Mouse (Mus musculus): ENCODE measurements around the gene Yipf3. TPM values are rescaled to one million over a fixed set of nuclear protein-coding genes. Genes with fewer than 3 reads are reported as not detected.

Gene Yipf3
- polyA plus RNA-seq (2015; fragmentation: Nextera tagmentation; extraction: Ambion mirVana), result 39.8 and 41.8 TPM in 2 replicates

DNA sequence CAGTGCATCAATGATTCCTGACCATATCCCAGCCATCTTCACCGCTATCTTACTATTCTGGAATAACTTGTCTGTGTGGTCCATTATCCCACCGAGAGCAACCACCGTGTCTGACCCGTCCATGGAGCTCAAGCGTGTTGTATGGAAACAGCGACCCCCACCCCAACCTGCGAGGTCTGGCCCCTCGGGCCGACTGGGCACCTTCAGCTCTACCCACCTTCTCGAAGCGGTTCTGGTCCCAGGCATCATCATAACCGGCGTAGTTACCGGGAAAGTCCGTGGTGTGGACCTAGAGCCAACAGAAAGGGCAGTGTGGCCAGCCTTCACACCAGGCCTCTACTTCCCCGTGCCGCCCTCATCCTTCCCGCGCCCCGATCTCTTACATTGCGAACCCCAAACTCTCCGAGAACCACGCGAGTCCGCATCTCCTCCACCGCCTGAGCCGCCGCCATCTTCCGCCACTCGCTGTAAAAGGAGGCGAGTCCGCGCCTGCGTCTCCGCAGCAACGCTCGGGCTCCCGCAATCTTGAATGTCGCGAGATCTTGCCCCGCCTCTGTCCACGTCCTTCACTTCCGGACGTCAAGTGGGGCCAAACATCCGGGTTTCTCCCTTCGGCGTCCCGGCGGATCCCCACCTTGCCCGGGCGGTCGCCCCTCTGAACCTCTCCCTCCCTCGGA lies at the start of gene Yipf3, which contains the start of gene Polr1c:
TSS of gene Yipf3 (plus strand) at position 569 of the 677 bp plus-strand sequence.
TSS of gene Polr1c (minus strand) at position 543 of the 677 bp plus-strand sequence.
- DNase-seq (peak; percentile 91), ATAC-seq (ENCODE audit: low read depth) (peak; percentile 89)
- peak within 1 kb of the TSS; percentile 91 for H3K4me2 ChIP-seq
- H3K9me3 ChIP-seq (replicated peaks), result no peaks in the 10 kb centered on the region
- H3K4me3 ChIP-seq (replicated peaks), result peak within 1 kb of the TSS; percentile 92
- H3K27me3 ChIP-seq, result no peaks in the 10 kb centered on the region
- H3K4me1 ChIP-seq (replicated peaks), result peaks cover 31% of the 10 kb centered on the region
- peak within 1 kb of the TSS; percentile 81 for H3K27ac ChIP-seq
- peak within 1 kb of the TSS; percentile 95 for H3K9ac ChIP-seq
- peaks cover 71% of the 10 kb centered on the region for H3K36me3 ChIP-seq
- WGBS (ENCODE audit: insufficient replicate concordance), result under 1% methylated on average over 53 of the region's 53 CpGs

DNA sequence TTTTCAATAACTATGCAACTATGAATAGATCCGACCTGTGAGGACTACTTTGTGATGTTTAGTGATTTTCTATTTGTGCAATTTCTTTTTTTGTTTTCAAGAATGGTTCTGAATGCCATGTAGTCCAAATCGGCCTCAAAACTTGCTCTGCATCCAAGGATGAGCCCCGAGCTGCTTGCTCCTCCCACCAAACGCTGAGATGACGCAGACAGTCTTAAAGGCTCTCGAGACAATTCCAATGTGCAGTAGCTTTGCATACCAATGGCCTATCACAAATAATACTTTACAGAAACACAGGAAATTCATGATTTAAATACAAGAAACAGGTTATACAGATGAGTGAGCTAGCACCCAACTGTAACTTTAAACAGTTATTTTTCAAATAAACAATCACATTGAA lies 46.7 kb upstream of the Yipf3 start:
- Histone ChIP-seq H3K36me3 (peaks cover 51% of the 10 kb centered on the region), H3K4me1 (replicated peaks) (peaks cover 32% of the 10 kb centered on the region), H3K4me2 (peak overlapping the region; percentile 90), H3K27me3 (no peaks in the 10 kb centered on the region), H3K27ac (peak overlapping the region; percentile 98; the same call in 1 of the 2 replicates), H3K4me3 (replicated peaks) (peak overlapping the region; percentile 96), H3K9me3 (replicated peaks) (no peaks in the 10 kb centered on the region), H3K9ac (peak overlapping the region; percentile 88)
- peak; percentile 29 for DNase-seq
- WGBS (ENCODE audit: insufficient replicate concordance), result 39% methylated on average over 6 of the region's 6 CpGs
- no peak for ATAC-seq (ENCODE audit: low read depth)

DNA sequence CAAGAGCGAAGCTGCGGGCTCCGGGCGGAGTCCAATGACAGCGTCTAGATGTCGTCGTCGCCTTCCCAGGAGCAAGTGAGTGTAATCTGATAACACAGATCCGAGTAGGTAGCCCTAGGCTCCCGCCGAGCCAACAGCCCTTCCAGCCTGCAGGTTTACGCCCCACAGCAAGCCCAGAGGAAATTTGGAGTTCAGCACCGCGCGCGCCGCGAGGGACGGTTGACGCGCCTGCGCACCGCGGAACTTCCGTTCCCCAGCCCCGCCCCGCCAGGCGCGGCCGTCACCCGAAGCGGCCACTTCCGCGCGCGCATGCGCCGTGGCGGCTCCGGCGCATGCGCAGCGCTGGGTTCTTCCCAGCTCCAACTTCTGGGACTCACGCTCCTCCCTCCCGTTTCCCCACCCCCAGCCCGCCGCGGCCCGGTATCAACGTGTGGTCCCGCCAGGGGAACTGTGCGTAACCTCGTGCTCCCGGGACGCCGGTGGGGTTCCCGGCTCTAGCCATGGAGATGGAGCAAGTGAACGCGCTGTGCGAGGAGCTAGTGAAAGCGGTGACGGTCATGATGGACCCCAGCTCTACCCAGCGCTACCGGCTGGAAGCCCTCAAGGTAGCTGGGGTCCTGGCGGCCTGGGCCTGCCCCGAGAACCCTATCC lies 45.3 kb upstream of the Yipf3 start, which contains the start of the genes Polh and Xpo5:
TSS of gene Polh (minus strand) at position 225 of the 651 bp plus-strand sequence.
TSS of gene Xpo5 (plus strand) at position 362 of the 651 bp plus-strand sequence.
- Histone ChIP-seq H3K9me3 (replicated peaks) (no peaks in the 10 kb centered on the region), H3K27me3 (no peaks in the 10 kb centered on the region), H3K27ac (peak within 1 kb of the TSS; percentile 98), H3K36me3 (peaks cover 51% of the 10 kb centered on the region), H3K4me1 (replicated peaks) (peaks cover 32% of the 10 kb centered on the region), H3K4me2 (peak within 1 kb of the TSS; percentile 90), H3K4me3 (replicated peaks) (peak within 1 kb of the TSS; percentile 96), H3K9ac (peak within 1 kb of the TSS; percentile 95)
- ATAC-seq (ENCODE audit: low read depth), result peak; percentile 97
- under 1% methylated on average over 66 of the region's 66 CpGs for WGBS (ENCODE audit: insufficient replicate concordance)
- peak; percentile 96 for DNase-seq

- ATAC-seq (ENCODE audit: low read depth) (no peak), DNase-seq (no peak)
- H3K9ac ChIP-seq, result peak overlapping the region; percentile 95
- H3K9me3 ChIP-seq (replicated peaks), result no peaks in the 10 kb centered on the region
- H3K27me3 ChIP-seq, result no peaks in the 10 kb centered on the region
- H3K27ac ChIP-seq, result peak overlapping the region; percentile 98
- peaks cover 51% of the 10 kb centered on the region for H3K36me3 ChIP-seq
- peak overlapping the region; percentile 96 for H3K4me3 ChIP-seq (replicated peaks)
- under 1% methylated on average over 20 of the region's 20 CpGs for WGBS (ENCODE audit: insufficient replicate concordance)
- peak overlapping the region; percentile 90 for H3K4me2 ChIP-seq
- peaks cover 32% of the 10 kb centered on the region for H3K4me1 ChIP-seq (replicated peaks)
Measured at GRCm38 (mm10) chr17:46203078-46203477, 44.8 kb upstream of the Yipf3 start.

- no peak overlapping the region for H3K27ac ChIP-seq
- DNase-seq (no peak), ATAC-seq (ENCODE audit: low read depth) (no peak)
- peaks cover 15% of the 10 kb centered on the region for H3K4me1 ChIP-seq (replicated peaks)
- no peaks in the 10 kb centered on the region for H3K27me3 ChIP-seq
- peaks cover 65% of the 10 kb centered on the region for H3K36me3 ChIP-seq
- no peak overlapping the region for H3K4me2 ChIP-seq
- H3K9me3 ChIP-seq (replicated peaks), result no peaks in the 10 kb centered on the region
- no peak overlapping the region for H3K9ac ChIP-seq
- no peak overlapping the region for H3K4me3 ChIP-seq (replicated peaks)
Measured at GRCm38 (mm10) chr17:46206676-46207075, 41.2 kb upstream of the Yipf3 start.

GRCm38 (mm10) chr17:46210550-46210949 lies 37.3 kb upstream of the Yipf3 start:
- no peaks in the 10 kb centered on the region for H3K4me1 ChIP-seq (replicated peaks)
- DNase-seq, result no peak
- 72% methylated on average over 3 of the region's 3 CpGs for WGBS (ENCODE audit: insufficient replicate concordance)
- no peak overlapping the region for H3K9ac ChIP-seq
- H3K27me3 ChIP-seq, result no peaks in the 10 kb centered on the region
- no peak for ATAC-seq (ENCODE audit: low read depth)
- H3K4me3 ChIP-seq (replicated peaks), result no peak overlapping the region
- H3K36me3 ChIP-seq, result peaks cover 94% of the 10 kb centered on the region
- H3K9me3 ChIP-seq (replicated peaks), result no peaks in the 10 kb centered on the region
- H3K27ac ChIP-seq, result no peak overlapping the region
- no peak overlapping the region for H3K4me2 ChIP-seq

DNA sequence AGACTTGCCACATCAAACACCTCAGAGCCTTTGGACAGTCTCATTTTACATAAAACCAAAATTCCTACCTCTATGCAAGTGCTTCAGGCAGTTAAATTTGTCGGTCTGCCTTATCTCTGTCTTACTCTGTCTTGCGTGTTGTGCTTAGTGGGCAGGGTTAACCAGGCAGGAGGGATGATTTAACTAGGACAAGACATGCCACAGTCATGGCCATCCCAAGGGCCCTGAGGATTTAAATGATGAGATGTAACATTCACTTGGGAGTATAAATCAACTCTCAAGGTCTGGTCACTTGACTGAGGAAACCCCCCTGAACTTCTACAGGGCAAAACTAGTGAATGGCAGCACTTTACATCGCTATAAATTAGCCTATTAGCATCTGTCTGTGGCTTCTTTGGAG lies 26.3 kb upstream of the Yipf3 start:
- no peaks in the 10 kb centered on the region for H3K9me3 ChIP-seq (replicated peaks)
- no peak for DNase-seq
- no peak overlapping the region for H3K4me3 ChIP-seq (replicated peaks)
- H3K4me1 ChIP-seq (replicated peaks), result no peaks in the 10 kb centered on the region
- H3K27ac ChIP-seq, result no peak overlapping the region
- no peak overlapping the region for H3K4me2 ChIP-seq
- no peaks in the 10 kb centered on the region for H3K27me3 ChIP-seq
- no peak for ATAC-seq (ENCODE audit: low read depth)
- peaks cover 100% of the 10 kb centered on the region for H3K36me3 ChIP-seq
- H3K9ac ChIP-seq, result no peak overlapping the region
- 72% methylated on average over 3 of the region's 3 CpGs for WGBS (ENCODE audit: insufficient replicate concordance)

DNA sequence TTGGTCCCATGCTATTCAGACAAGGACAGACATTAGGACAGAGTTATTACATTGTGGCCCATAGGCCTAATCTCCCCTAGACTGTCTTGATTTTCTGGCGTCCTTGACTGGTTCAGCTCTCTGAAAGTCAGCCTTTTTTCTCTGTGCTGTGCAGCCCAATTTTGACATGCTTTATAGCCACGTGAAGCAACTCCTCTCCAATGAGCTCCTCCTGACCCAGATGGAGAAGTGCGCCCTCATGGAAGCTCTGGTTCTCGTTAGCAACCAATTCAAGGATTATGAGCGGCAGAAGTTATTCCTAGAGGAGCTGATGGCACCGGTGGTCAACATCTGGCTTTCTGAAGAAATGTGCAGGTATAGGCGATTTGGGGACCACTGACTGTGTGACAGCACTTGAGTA lies 20.3 kb upstream of the Yipf3 start:
- Histone ChIP-seq H3K4me1 (replicated peaks) (no peaks in the 10 kb centered on the region), H3K4me3 (replicated peaks) (no peak overlapping the region), H3K4me2 (no peak overlapping the region), H3K9ac (no peak overlapping the region), H3K27ac (no peak overlapping the region), H3K9me3 (replicated peaks) (no peaks in the 10 kb centered on the region), H3K27me3 (no peaks in the 10 kb centered on the region), H3K36me3 (peaks cover 98% of the 10 kb centered on the region)
- 83% methylated on average over 7 of the region's 7 CpGs for WGBS (ENCODE audit: insufficient replicate concordance)
- no peak for ATAC-seq (ENCODE audit: low read depth)
- no peak for DNase-seq

DNA sequence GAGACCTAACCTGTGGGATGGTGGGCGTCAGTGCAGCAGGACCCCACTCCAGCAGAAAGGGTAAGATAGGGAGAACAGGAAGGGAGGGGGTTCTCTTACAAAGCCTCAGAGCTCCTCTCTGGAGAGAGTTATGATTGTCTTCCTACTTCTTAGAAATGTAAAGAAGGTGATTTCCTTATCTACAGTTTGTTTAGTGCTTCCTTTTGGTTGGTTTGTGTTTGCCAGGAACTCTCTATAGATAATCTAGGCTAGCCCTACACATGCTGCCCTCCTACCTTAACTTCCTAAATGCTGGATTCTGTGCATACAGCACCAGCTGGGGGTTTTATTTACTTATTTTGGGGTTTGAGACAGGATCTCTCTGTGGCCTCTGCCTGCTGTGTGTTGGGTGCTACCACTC lies 11.8 kb upstream of the Yipf3 start:
- 41% methylated on average over 1 of the region's 1 CpGs for WGBS (ENCODE audit: insufficient replicate concordance)
- ATAC-seq (ENCODE audit: low read depth) (no peak), DNase-seq (no peak)
- H3K4me3 ChIP-seq (replicated peaks), result no peak overlapping the region
- peaks cover 91% of the 10 kb centered on the region for H3K36me3 ChIP-seq
- no peak overlapping the region for H3K4me2 ChIP-seq
- no peak overlapping the region for H3K9ac ChIP-seq
- no peaks in the 10 kb centered on the region for H3K9me3 ChIP-seq (replicated peaks)
- no peaks in the 10 kb centered on the region for H3K27me3 ChIP-seq
- H3K4me1 ChIP-seq (replicated peaks), result peaks cover 20% of the 10 kb centered on the region
- no peak overlapping the region for H3K27ac ChIP-seq

- 45% methylated on average over 6 of the region's 6 CpGs for WGBS (ENCODE audit: insufficient replicate concordance)
- Histone ChIP-seq H3K4me3 (replicated peaks) (no peak overlapping the region), H3K9me3 (replicated peaks) (no peaks in the 10 kb centered on the region), H3K36me3 (peaks cover 93% of the 10 kb centered on the region), H3K4me1 (replicated peaks) (peaks cover 20% of the 10 kb centered on the region), H3K4me2 (no peak overlapping the region), H3K9ac (no peak overlapping the region; the same call in 1 of the 2 replicates), H3K27ac (peak overlapping the region; percentile 65), H3K27me3 (no peaks in the 10 kb centered on the region)
- peak; percentile 76 for ATAC-seq (ENCODE audit: low read depth)
- no peak for DNase-seq
Measured at GRCm38 (mm10) chr17:46237079-46237478, 10.8 kb upstream of the Yipf3 start.

- no peak overlapping the region; the same call in 1 of the 2 replicates for H3K9ac ChIP-seq
- H3K9me3 ChIP-seq (replicated peaks), result no peaks in the 10 kb centered on the region
- no peaks in the 10 kb centered on the region for H3K27me3 ChIP-seq
- no peak overlapping the region for H3K4me3 ChIP-seq (replicated peaks)
- peaks cover 93% of the 10 kb centered on the region for H3K36me3 ChIP-seq
- ATAC-seq (ENCODE audit: low read depth) (peak; percentile 32; the same call in 1 of the 2 replicates), DNase-seq (no peak)
- WGBS (ENCODE audit: insufficient replicate concordance), result 69% methylated on average over 5 of the region's 5 CpGs
- H3K4me2 ChIP-seq, result no peak overlapping the region
- H3K4me1 ChIP-seq (replicated peaks), result peaks cover 20% of the 10 kb centered on the region
- peak overlapping the region; percentile 65 for H3K27ac ChIP-seq
Measured at GRCm38 (mm10) chr17:46237480-46237879, 10.4 kb upstream of the Yipf3 start.
